Mouse (Mus musculus): ENCODE data around the gene Casp14.

DNA sequence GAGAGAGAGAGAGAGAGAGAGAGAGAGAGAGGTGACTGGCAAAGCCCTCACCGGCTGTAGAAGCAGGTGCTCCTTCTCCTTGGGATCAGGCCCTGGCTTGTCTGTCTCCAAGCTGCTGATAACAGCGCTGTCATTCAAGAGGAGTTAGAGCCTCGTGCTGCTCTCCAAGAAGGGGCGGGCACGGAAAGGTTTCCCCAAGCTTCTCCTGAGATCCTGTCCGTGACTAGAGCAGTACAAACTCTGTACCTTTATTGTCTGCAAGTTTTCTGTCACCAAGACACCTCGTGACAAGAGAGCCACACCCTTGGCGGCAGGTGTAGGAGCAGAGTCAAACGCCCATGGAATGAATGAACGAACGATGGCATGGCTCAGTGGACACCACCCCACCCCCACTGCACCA lies at the start of gene Casp14:
- TF ChIP-seq CTCF (IDR thresholded peaks at IDR 0.05; ENCODE audit: borderline replicate concordance, insufficient read depth, low read length) (no peak), POLR2A (IDR thresholded peaks at IDR 0.05; ENCODE audit: low read depth, low read length) (no peak)

Measured in embryonic fibroblast, embryonic 13.5 days (primary cell).